ENCODE assay signal across 15 mouse cellular contexts in genomic region chr2:93280117-93280620, GRCm38 (mm10). TPM values are rescaled to one million over a fixed set of nuclear protein-coding genes. Genes with fewer than 3 reads are reported as not detected.
A peak's percentile ranks its signal among the peaks of the same experiment; 100 is the strongest.
DNase-seq lines count a peak whose midpoint lies in the region; ATAC-seq and TF ChIP-seq lines count a peak whose summit lies in the region.
"Had no signal": no experiment of that assay in that cellular context is flagged by ENCODE, and none has a peak within 500 bp of the region (broad histone marks: within the 10 kb centered on the region; RNA-seq: fewer than 3 reads in every experiment).

No protein-coding gene starts in this region.

- 45% methylated on average over 2 of the region's 2 CpGs for WGBS in hindbrain, embryonic 10.5 days
- WGBS in hindbrain, postnatal 0 days, result 43% methylated on average over 2 of the region's 2 CpGs
- WGBS in embryonic facial prominence, embryonic 14.5 days, result 69% methylated on average over 2 of the region's 2 CpGs
- 17% methylated on average over 2 of the region's 2 CpGs for WGBS in hindbrain, embryonic 13.5 days
- 28% methylated on average over 2 of the region's 2 CpGs for WGBS in midbrain, embryonic 15.5 days

- no peaks in the 10 kb centered on the region for H3K27me3 ChIP-seq in hindbrain, embryonic 10.5 days (ENCODE audit: insufficient read depth, poor library complexity, severe bottlenecking)
- no peaks in the 10 kb centered on the region; the same call in 1 of the 2 replicates for H3K27me3 ChIP-seq in hindbrain, postnatal 0 days (ENCODE audit: insufficient read depth, low read length)
- no peaks in the 10 kb centered on the region for H3K27me3 ChIP-seq in embryonic facial prominence, embryonic 14.5 days (replicated peaks; ENCODE audit: control insufficient read depth, insufficient read depth, low read length)
- H3K27me3 ChIP-seq in hindbrain, embryonic 13.5 days, result no peaks in the 10 kb centered on the region
- no peaks in the 10 kb centered on the region for H3K27me3 ChIP-seq in midbrain, embryonic 15.5 days (replicated peaks)
- H3K27me3 ChIP-seq: embryonic facial prominence, embryonic 12.5 days had no signal

- no peak overlapping the region for H3K9ac ChIP-seq in hindbrain, postnatal 0 days (replicated peaks; ENCODE audit: low read length)
- H3K9ac ChIP-seq in embryonic facial prominence, embryonic 14.5 days (ENCODE audit: low read depth, low read length), result no peak overlapping the region
- peak overlapping the region; percentile 19; the same call in 1 of the 2 replicates for H3K9ac ChIP-seq in hindbrain, embryonic 13.5 days
- no peak overlapping the region for H3K9ac ChIP-seq in midbrain, embryonic 15.5 days
- H3K9ac ChIP-seq: embryonic facial prominence, embryonic 12.5 days; lung, embryonic 14.5 days had no signal

- peaks cover 14% of the 10 kb centered on the region; the same call in 1 of the 2 replicates for H3K36me3 ChIP-seq in hindbrain, embryonic 10.5 days
- no peaks in the 10 kb centered on the region for H3K36me3 ChIP-seq in hindbrain, postnatal 0 days (ENCODE audit: insufficient read depth, low read length)
- H3K36me3 ChIP-seq in embryonic facial prominence, embryonic 14.5 days (ENCODE audit: control insufficient read depth, insufficient read depth, low read length), result no peaks in the 10 kb centered on the region
- no peaks in the 10 kb centered on the region for H3K36me3 ChIP-seq in hindbrain, embryonic 13.5 days
- H3K36me3 ChIP-seq in midbrain, embryonic 15.5 days (replicated peaks), result no peaks in the 10 kb centered on the region
- H3K36me3 ChIP-seq: embryonic facial prominence, embryonic 12.5 days had no signal

- H3K4me2 ChIP-seq in hindbrain, postnatal 0 days (ENCODE audit: low read depth, low read length), result no peak overlapping the region
- H3K4me2 ChIP-seq in embryonic facial prominence, embryonic 14.5 days (ENCODE audit: low read depth, low read length), result no peak overlapping the region
- H3K4me2 ChIP-seq in hindbrain, embryonic 13.5 days, result no peak overlapping the region
- no peak overlapping the region for H3K4me2 ChIP-seq in midbrain, embryonic 15.5 days
- H3K4me2 ChIP-seq: embryonic facial prominence, embryonic 12.5 days; lung, embryonic 14.5 days had no signal

- no peak for ATAC-seq in hindbrain, postnatal 0 days
- ATAC-seq in embryonic facial prominence, embryonic 14.5 days (ENCODE audit: low read depth), result no peak
- ATAC-seq in hindbrain, embryonic 13.5 days (ENCODE audit: low FRiP score), result 0 out of 2 replicates have a peak, but pooled peaks have one; percentile 9
- no peak; the same call in 1 of the 2 replicates for ATAC-seq in midbrain, embryonic 15.5 days (replicated peaks)

- no peak overlapping the region for H3K4me3 ChIP-seq in hindbrain, embryonic 10.5 days
- H3K4me3 ChIP-seq in hindbrain, postnatal 0 days (ENCODE audit: low read length), result no peak overlapping the region
- H3K4me3 ChIP-seq in embryonic facial prominence, embryonic 14.5 days (ENCODE audit: low read depth, low read length), result no peak overlapping the region
- no peak overlapping the region for H3K4me3 ChIP-seq in hindbrain, embryonic 13.5 days
- H3K4me3 ChIP-seq in midbrain, embryonic 15.5 days, result no peak overlapping the region
- H3K4me3 ChIP-seq: embryonic facial prominence, embryonic 12.5 days had no signal

- TF ChIP-seq CTCF in hindbrain, postnatal 0 days (IDR thresholded peaks at IDR 0.05; ENCODE audit: low read depth), result no peak

- no peaks in the 10 kb centered on the region for H3K9me3 ChIP-seq in hindbrain, embryonic 10.5 days
- H3K9me3 ChIP-seq in hindbrain, postnatal 0 days (ENCODE audit: low read length), result no peaks in the 10 kb centered on the region
- no peaks in the 10 kb centered on the region for H3K9me3 ChIP-seq in embryonic facial prominence, embryonic 14.5 days (ENCODE audit: control insufficient read depth, low read length)
- no peaks in the 10 kb centered on the region for H3K9me3 ChIP-seq in hindbrain, embryonic 13.5 days
- H3K9me3 ChIP-seq in midbrain, embryonic 15.5 days, result no peaks in the 10 kb centered on the region
- H3K9me3 ChIP-seq: embryonic facial prominence, embryonic 12.5 days had no signal

- peak; percentile 47 for DNase-seq in hindbrain, embryonic 10.5 days (ENCODE audit: low spot score)
- no peak for DNase-seq in hindbrain, postnatal 0 days (ENCODE audit: low spot score)
- DNase-seq in embryonic facial prominence, embryonic 14.5 days (ENCODE audit: low spot score), result no peak
- no peak for DNase-seq in gastrocnemius, postnatal 10 days
- no peak for DNase-seq in thymus, postnatal 0 days (ENCODE audit: low spot score)
- DNase-seq in gastrocnemius, postnatal 4 days (ENCODE audit: low spot score in 2 of 2), result no peak
- DNase-seq: adrenal gland, postnatal 10 days; cerebellum, postnatal 25 days; heart, postnatal 14 days; kidney, adult 18-20 months; lung, embryonic 14.5 days had no signal

- peaks cover 88% of the 10 kb centered on the region for H3K4me1 ChIP-seq in hindbrain, embryonic 10.5 days (replicated peaks)
- peaks cover 12% of the 10 kb centered on the region; the same call in 1 of the 2 replicates for H3K4me1 ChIP-seq in hindbrain, postnatal 0 days (ENCODE audit: insufficient read depth, low read length)
- peaks cover 58% of the 10 kb centered on the region for H3K4me1 ChIP-seq in embryonic facial prominence, embryonic 14.5 days (ENCODE audit: control insufficient read depth, insufficient read depth, low read length)
- H3K4me1 ChIP-seq in hindbrain, embryonic 13.5 days (replicated peaks), result peaks cover 88% of the 10 kb centered on the region
- peaks cover 69% of the 10 kb centered on the region for H3K4me1 ChIP-seq in midbrain, embryonic 15.5 days

- H3K27ac ChIP-seq in hindbrain, embryonic 10.5 days, result peak overlapping the region; percentile 92
- H3K27ac ChIP-seq in hindbrain, postnatal 0 days, result no peak overlapping the region
- H3K27ac ChIP-seq in embryonic facial prominence, embryonic 14.5 days (replicated peaks; ENCODE audit: low read depth, low read length), result 0 out of 2 replicates have a peak overlapping the region, but pooled peaks have one; percentile 12
- peak overlapping the region; percentile 94 for H3K27ac ChIP-seq in hindbrain, embryonic 13.5 days
- peak overlapping the region; percentile 70 for H3K27ac ChIP-seq in midbrain, embryonic 15.5 days

RNA-seq across cellular contexts. Expression of gene Tspan18, which starts 54.1 kb away (rescaled TPM):
- 48.6 and 55.1 TPM in 2 replicates for polyA plus RNA-seq in hindbrain, embryonic 10.5 days (2016; fragmentation: Nextera tagmentation; extraction: Ambion mirVana)
- total RNA-seq in hindbrain, postnatal 0 days (2014; rRNA removed), result 23.5 and 26.2 TPM in 2 replicates
- 11.1 and 12.3 TPM in 2 replicates for polyA plus RNA-seq in hindbrain, postnatal 0 days (2015; fragmentation: Nextera tagmentation; extraction: Ambion mirVana)
- 31.2 and 34.5 TPM in 2 replicates for polyA plus RNA-seq in embryonic facial prominence, embryonic 14.5 days (2014; fragmentation: Nextera tagmentation; extraction: Ambion mirVana)
- polyA plus RNA-seq in hindbrain, embryonic 13.5 days (2015; fragmentation: Nextera tagmentation; extraction: Ambion mirVana), result 23.6 and 32.5 TPM in 2 replicates
- 20.1 and 22.6 TPM in 2 replicates for polyA plus RNA-seq in midbrain, embryonic 15.5 days (2015; fragmentation: Nextera tagmentation; extraction: Ambion mirVana)
- 10 to 100 TPM; 14.5 to 17.8 TPM for total RNA-seq in gastrocnemius, postnatal 10 days (2021)
- 4.9 and 5.6 TPM in 2 replicates for polyA plus RNA-seq in thymus, postnatal 0 days (2015; fragmentation: Nextera tagmentation; extraction: Ambion mirVana)
- total RNA-seq in gastrocnemius, postnatal 4 days (2021), result 10 to 100 TPM; 26.3 to 26.9 TPM
- total RNA-seq: granulocyte monocyte progenitor cell, adult 5-6 weeks had no signal
